17 mouse cellular contexts compared by ENCODE assay signal in the genomic region with DNA sequence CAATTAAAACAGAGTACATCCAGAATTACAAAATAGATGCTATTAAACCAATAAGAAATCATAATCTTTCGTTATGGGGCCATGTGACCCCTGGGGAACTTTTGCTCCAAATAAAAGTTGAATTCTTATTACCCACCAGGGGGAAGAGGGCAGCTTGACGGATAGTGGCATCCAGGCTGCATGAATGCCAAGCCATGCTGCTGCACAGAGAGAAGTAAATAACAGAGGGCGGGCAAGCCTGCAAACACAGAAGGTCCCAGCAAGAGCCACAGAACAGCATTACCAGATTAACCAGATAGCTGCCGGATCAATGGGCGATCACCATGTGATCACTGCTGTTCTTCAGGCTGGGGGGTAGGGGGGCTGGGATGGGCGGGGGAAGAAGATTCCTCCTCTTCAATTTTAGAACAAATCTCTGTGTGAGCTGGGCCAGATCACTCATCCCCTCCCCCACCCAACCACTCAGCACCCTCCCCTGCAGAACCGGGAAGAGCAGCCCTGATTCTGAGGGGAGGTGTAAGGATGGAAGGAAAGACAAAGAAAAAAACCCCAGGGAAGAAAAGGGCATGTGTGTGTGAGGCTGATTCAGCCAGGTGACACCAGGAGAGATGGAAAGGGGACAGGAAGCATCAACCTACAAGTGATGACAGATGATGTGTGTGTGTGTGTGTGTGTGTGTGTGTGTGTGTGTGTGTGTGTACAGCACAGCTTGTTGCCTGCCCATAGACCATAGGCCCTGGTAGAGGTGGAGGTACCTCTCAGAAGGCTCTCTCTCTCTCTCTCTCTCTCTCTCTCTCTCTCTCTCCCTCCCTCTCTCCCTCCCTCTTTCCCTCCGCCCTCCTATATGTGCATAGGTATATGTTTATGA. TPM values are rescaled to one million over a fixed set of nuclear protein-coding genes. Genes with fewer than 3 reads are reported as not detected.
DNase-seq lines count a peak whose midpoint lies in the region; ATAC-seq and TF ChIP-seq lines count a peak whose summit lies in the region.
"Had no signal": no experiment of that assay in that cellular context is flagged by ENCODE, and none has a peak within 500 bp of the region (broad histone marks: within the 10 kb centered on the region; RNA-seq: fewer than 3 reads in every experiment).

No protein-coding gene starts in this region.

- 0 out of 2 replicates have a peak overlapping the region, but pooled peaks have one; percentile 19 for H3K9ac ChIP-seq in heart, embryonic 12.5 days
- H3K9ac ChIP-seq in midbrain, embryonic 11.5 days (ENCODE audit: low read length): peak overlapping the region; percentile 37; the same call in 1 of the 2 replicates

- no peak for DNase-seq in heart, postnatal 14 days
- DNase-seq in hindbrain, embryonic 10.5 days (ENCODE audit: low spot score): no peak
- DNase-seq in midbrain, embryonic 11.5 days (ENCODE audit: low spot score, missing footprints): no peak
- DNase-seq in retina, embryonic 14.5 days (ENCODE audit: low spot score): peak; percentile 26
- no peak for DNase-seq in layer of hippocampus, adult 2 months (ENCODE audit: low spot score in 2 of 2)
- DNase-seq in gastrocnemius, postnatal 4 days (ENCODE audit: low spot score in 2 of 2): no peak
- DNase-seq in embryo, embryonic 10 days (ENCODE audit: low spot score): no peak
- DNase-seq: cerebellum, adult 18-20 months; heart, adult 11 months; heart, postnatal 10 days; kidney, adult 11 months; kidney, postnatal 14 days; lung, adult 2 months; thymus, adult 18-20 months had no signal

- WGBS in heart, embryonic 12.5 days: 44% methylated on average over 8 of the region's 8 CpGs
- 17% methylated on average over 8 of the region's 8 CpGs for WGBS in hindbrain, embryonic 10.5 days
- 19% methylated on average over 8 of the region's 8 CpGs for WGBS in midbrain, embryonic 11.5 days

- no peaks in the 10 kb centered on the region for H3K36me3 ChIP-seq in heart, embryonic 12.5 days
- H3K36me3 ChIP-seq in hindbrain, embryonic 10.5 days: no peaks in the 10 kb centered on the region
- no peaks in the 10 kb centered on the region for H3K36me3 ChIP-seq in midbrain, embryonic 11.5 days (ENCODE audit: control insufficient read depth, insufficient read depth, low read length)

- no peak overlapping the region for H3K4me3 ChIP-seq in heart, embryonic 12.5 days
- no peak overlapping the region for H3K4me3 ChIP-seq in hindbrain, embryonic 10.5 days
- H3K4me3 ChIP-seq in midbrain, embryonic 11.5 days (ENCODE audit: low read depth, low read length): no peak overlapping the region
- H3K4me3 ChIP-seq in layer of hippocampus, adult 2 months: no peak overlapping the region
- H3K4me3 ChIP-seq: myocyte had no signal

- H3K27ac ChIP-seq in heart, embryonic 12.5 days (ENCODE audit: poor library complexity, severe bottlenecking): no peak overlapping the region
- peak overlapping the region; percentile 75 for H3K27ac ChIP-seq in hindbrain, embryonic 10.5 days
- H3K27ac ChIP-seq in midbrain, embryonic 11.5 days (ENCODE audit: low read depth, low read length): no peak overlapping the region
- H3K27ac ChIP-seq in layer of hippocampus, adult 2 months: no peak overlapping the region

- H3K27me3 ChIP-seq in heart, embryonic 12.5 days (replicated peaks): no peaks in the 10 kb centered on the region
- peaks cover 3% of the 10 kb centered on the region; the same call in 1 of the 2 replicates for H3K27me3 ChIP-seq in hindbrain, embryonic 10.5 days (ENCODE audit: insufficient read depth, poor library complexity, severe bottlenecking)
- H3K27me3 ChIP-seq in midbrain, embryonic 11.5 days (ENCODE audit: control insufficient read depth, insufficient read depth, low read length): no peaks in the 10 kb centered on the region

- no peak for ATAC-seq in heart, embryonic 12.5 days (ENCODE audit: insufficient number of reproducible peaks, low FRiP score)
- ATAC-seq in midbrain, embryonic 11.5 days (ENCODE audit: low FRiP score): peak; percentile 59; the same call in 1 of the 2 replicates

- intact Hi-C loops in heart, postnatal 14 days (cut with DNase I): no loop called here

- H3K9me3 ChIP-seq in heart, embryonic 12.5 days (replicated peaks): peaks cover 4% of the 10 kb centered on the region; the same call in 1 of the 2 replicates
- H3K9me3 ChIP-seq in hindbrain, embryonic 10.5 days: 0 out of 2 replicates have a peak, but pooled peaks cover 5% of the 10 kb centered on the region
- H3K9me3 ChIP-seq in midbrain, embryonic 11.5 days (ENCODE audit: control insufficient read depth, low read length): peaks cover 2% of the 10 kb centered on the region; the same call in 1 of the 2 replicates

- peaks cover 21% of the 10 kb centered on the region for H3K4me1 ChIP-seq in heart, embryonic 12.5 days (replicated peaks)
- peaks cover 28% of the 10 kb centered on the region for H3K4me1 ChIP-seq in hindbrain, embryonic 10.5 days (replicated peaks)
- peaks cover 14% of the 10 kb centered on the region for H3K4me1 ChIP-seq in midbrain, embryonic 11.5 days (ENCODE audit: control insufficient read depth, insufficient read depth, low read length)

- no peak overlapping the region for H3K4me2 ChIP-seq in heart, embryonic 12.5 days
- H3K4me2 ChIP-seq in midbrain, embryonic 11.5 days: no peak overlapping the region

- no peak; the same call in 1 of the 2 replicates for TF ChIP-seq CTCF in layer of hippocampus, adult 2 months (conservative IDR thresholded peaks at IDR 0.05)

RNA-seq across cellular contexts. Expression of a gene that starts 9.2 kb away (rescaled TPM):
- polyA plus RNA-seq in heart, embryonic 12.5 days (2016; fragmentation: Nextera tagmentation; extraction: Ambion mirVana): 0.22 and 0.51 TPM in 2 replicates
- under 1 TPM; 0.17 to 0.60 TPM for total RNA-seq in heart, postnatal 14 days (2021)
- polyA plus RNA-seq in hindbrain, embryonic 10.5 days (2016; fragmentation: Nextera tagmentation; extraction: Ambion mirVana): 0.40 and 0.65 TPM in 2 replicates
- 0.23 and 0.25 TPM in 2 replicates for polyA plus RNA-seq in midbrain, embryonic 11.5 days (2014; fragmentation: Nextera tagmentation; extraction: Ambion mirVana)
- total RNA-seq in layer of hippocampus, adult 2 months (2021): under 1 TPM; 0.28 to 0.29 TPM
- total RNA-seq in gastrocnemius, postnatal 4 days (2021): under 1 TPM; 0.34 to 0.37 TPM
- polyA plus RNA-seq: C2C12, myocyte had no signal
